Mouse (Mus musculus) lung, postnatal 0 days (tissue): Measurements from ENCODE around the gene Lbx1.

Experiments
- CTCF ChIP-seq: IDR thresholded peaks from 2 replicates; pipeline ENCODE4 v1.5.1; 2016; ENCODE audit warnings: antibody characterized with exemption, mild to moderate bottlenecking
- EP300 ChIP-seq: IDR thresholded peaks from 2 replicates; pipeline ENCODE4 v1.6.1; 2016; ENCODE audit warnings: antibody characterized with exemption, mild to moderate bottlenecking, control low read depth

DNA sequence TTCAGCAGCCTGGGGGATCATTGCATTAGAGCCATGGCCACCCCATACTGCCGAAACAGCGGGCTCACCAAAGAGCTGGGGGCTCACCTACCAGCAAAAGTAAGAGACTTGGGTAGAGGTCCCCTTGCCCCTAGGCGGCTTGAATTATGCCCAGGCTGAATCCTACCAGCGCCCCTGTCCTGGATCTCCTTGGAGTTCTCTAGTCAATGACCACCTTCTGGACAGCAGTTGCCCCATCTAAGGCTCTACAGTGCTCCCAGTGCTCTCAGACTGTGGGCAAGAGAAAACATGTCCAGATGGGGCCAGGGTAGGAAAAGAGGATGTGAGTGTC lies 6.4 kb upstream of the Lbx1 start:
- TF ChIP-seq CTCF (no peak), EP300 (no peak)
